9 mouse cellular contexts compared by ENCODE assay signal in genomic region chr2:32134039-32134438, GRCm38 (mm10). TPM values are rescaled to one million over a fixed set of nuclear protein-coding genes. Genes with fewer than 3 reads are reported as not detected.
DNase-seq lines count a peak whose midpoint lies in the region; ATAC-seq and TF ChIP-seq lines count a peak whose summit lies in the region.
"Had no signal": no experiment of that assay in that cellular context is flagged by ENCODE, and none has a peak within 500 bp of the region (broad histone marks: within the 10 kb centered on the region; RNA-seq: fewer than 3 reads in every experiment).

No protein-coding gene starts in this region.

- in situ Hi-C loops in Patski (cut with MboI; ENCODE audit: low pct_unique_long_range_greater_than_20kb): loop anchor here (5.0 to 10.0 kb wide), 3 partner anchors 61 to 212 kb away; partner anchors contain the start of gene Pomt1

- POLR2A ChIA-PET in Patski (lab: Charles Lee): no interaction called here

- peak; percentile 99 for TF ChIP-seq CTCF in Patski (IDR thresholded peaks at IDR 0.05)
- TF ChIP-seq CTCF in liver, embryonic 14.5 days (IDR thresholded peaks at IDR 0.05; ENCODE audit: low read depth): peak; percentile 95

- no peak overlapping the region for H3K27ac ChIP-seq in liver, embryonic 14.5 days
- H3K27ac ChIP-seq: heart, embryonic 15.5 days had no signal

- no peaks in the 10 kb centered on the region for H3K9me3 ChIP-seq in liver, embryonic 14.5 days (ENCODE audit: control insufficient read depth, low read length)
- H3K9me3 ChIP-seq: heart, embryonic 15.5 days had no signal

- H3K4me1 ChIP-seq in liver, embryonic 14.5 days (replicated peaks; ENCODE audit: control insufficient read depth in 2 of 2, insufficient read depth in 2 of 2, low read length in 1 of 2): peaks cover 47 to 49% of the 10 kb centered on the region in 2 experiments

- no peak for TF ChIP-seq EP300 in liver, embryonic 14.5 days (IDR thresholded peaks at IDR 0.05; ENCODE audit: low read depth)

- no peaks in the 10 kb centered on the region for H3K36me3 ChIP-seq in liver, embryonic 14.5 days (replicated peaks; ENCODE audit: control insufficient read depth, insufficient read depth, low read depth)
- H3K36me3 ChIP-seq: heart, embryonic 15.5 days had no signal

- peak; percentile 12 for ATAC-seq in Patski
- no peak for ATAC-seq in liver, embryonic 14.5 days (ENCODE audit: insufficient read depth)

- H3K9ac ChIP-seq in liver, embryonic 14.5 days (replicated peaks): no peak overlapping the region
- H3K9ac ChIP-seq: heart, embryonic 15.5 days had no signal

- CTCF ChIA-PET in Patski (lab: Charles Lee): interaction anchor here (0.6 to 2.0 kb wide), 15 partner anchors 10 to 216 kb away, joined by 3 to 8 read pairs (median 4); no protein-coding TSS in a partner anchor

- DNase-seq in B cell, adult 2 months: peak; percentile 91 to 93
- no peak for DNase-seq in Patski (ENCODE audit: low read depth, low spot score)
- peak; percentile 93 for DNase-seq in cerebellum, adult 9-11 months
- DNase-seq in gastrocnemius, postnatal 14 days: peak; percentile 83
- DNase-seq in kidney, postnatal 25 days: peak; percentile 91 to 98
- peak; percentile 71 to 81 (median 73) for DNase-seq in liver, embryonic 14.5 days (ENCODE audit: low read depth in 3 of 3, low spot score in 3 of 3)
- DNase-seq in retina, postnatal 1 day: peak; percentile 87
- peak; percentile 97 for DNase-seq in thymus, postnatal 4 days

- H3K27me3 ChIP-seq in Patski: no peaks in the 10 kb centered on the region
- H3K27me3 ChIP-seq in liver, embryonic 14.5 days (ENCODE audit: control insufficient read depth, insufficient read depth, low read length): no peaks in the 10 kb centered on the region
- H3K27me3 ChIP-seq: heart, embryonic 15.5 days had no signal

- WGBS in liver, embryonic 14.5 days (ENCODE audit: insufficient replicate concordance): 3% methylated on average over 2 of the region's 2 CpGs

- intact Hi-C loops in gastrocnemius, postnatal 14 days (cut with DNase I; ENCODE audit: low total_unique reads): loop anchor here (5.0 kb wide), 2 partner anchors 47 to 92 kb away; no protein-coding TSS in a partner anchor

- no peak overlapping the region for H3K4me2 ChIP-seq in liver, embryonic 14.5 days (ENCODE audit: low read depth)
- H3K4me2 ChIP-seq: heart, embryonic 15.5 days had no signal

- H3K4me3 ChIP-seq in liver, embryonic 14.5 days (ENCODE audit: insufficient read depth in 1 of 2, low read depth in 2 of 2, low read length in 2 of 2): no peak overlapping the region
- H3K4me3 ChIP-seq: heart, embryonic 15.5 days had no signal

RNA-seq across cellular contexts. Expression of gene Prrc2b, which starts 16.8 kb away (rescaled TPM):
- polyA plus RNA-seq in Patski (2021): 81.9 TPM
- 10 to 100 TPM; 79.2 to 83.9 TPM for total RNA-seq in gastrocnemius, postnatal 14 days (2021)
- 6.7 and 7.6 TPM in 2 replicates for polyA plus RNA-seq in liver, embryonic 14.5 days (2012; rRNA removed)
- polyA plus RNA-seq in liver, embryonic 14.5 days (2014; fragmentation: Nextera tagmentation; extraction: Ambion mirVana): 6.2 and 10.6 TPM in 2 replicates

RNA-seq across cellular contexts. Expression of gene Plpp7, which starts 38.7 kb away (rescaled TPM):
- polyA plus RNA-seq in Patski (2021): 0.05 TPM
- 100 to 1,000 TPM in 1 of 2 experiments, 10 to 100 TPM in 1; 87.5 to 102 TPM for total RNA-seq in gastrocnemius, postnatal 14 days (2021)
- polyA plus RNA-seq in liver, embryonic 14.5 days (2012; rRNA removed): 1.4 TPM in 2 replicates
- polyA plus RNA-seq in liver, embryonic 14.5 days (2014; fragmentation: Nextera tagmentation; extraction: Ambion mirVana): 1.1 and 1.4 TPM in 2 replicates

RNA-seq across cellular contexts. Expression of gene Fam78a, which starts 49.4 kb away (rescaled TPM):
- 0.08 TPM for polyA plus RNA-seq in Patski (2021)
- 10 to 100 TPM in 1 of 2 experiments, 1 to 10 TPM in 1; 9.5 to 20.5 TPM for total RNA-seq in gastrocnemius, postnatal 14 days (2021)
- polyA plus RNA-seq in liver, embryonic 14.5 days (2012; rRNA removed): 7.8 and 8.9 TPM in 2 replicates
- polyA plus RNA-seq in liver, embryonic 14.5 days (2014; fragmentation: Nextera tagmentation; extraction: Ambion mirVana): 9.8 and 12.5 TPM in 2 replicates
